Mouse (Mus musculus): ENCODE data around the gene Crybg2. TPM values are rescaled to one million over a fixed set of nuclear protein-coding genes. Genes with fewer than 3 reads are reported as not detected.
A peak's percentile ranks its signal among the peaks of the same experiment; 100 is the strongest.

The Crybg2 gene
- polyA plus RNA-seq, 1 experiment = 1.0 TPM

DNA sequence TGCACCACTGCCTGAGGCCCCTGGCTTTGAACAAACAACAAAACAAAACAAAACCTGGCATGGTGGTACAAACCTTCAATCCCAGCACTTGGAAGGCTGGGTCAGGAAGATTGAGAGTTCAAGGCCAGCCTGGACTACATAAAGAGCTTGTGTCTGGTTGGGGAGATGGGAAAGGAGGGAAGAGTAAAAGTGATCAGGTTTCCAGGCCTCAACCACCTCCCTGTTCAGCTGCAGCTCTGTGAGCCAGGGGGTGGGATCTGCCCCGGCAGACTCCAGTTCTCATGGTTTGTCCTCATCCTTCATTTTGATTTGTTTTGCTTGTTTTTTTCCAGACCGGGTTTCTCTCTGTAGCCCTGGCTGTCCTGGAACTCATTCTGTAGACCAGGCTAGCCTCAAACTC, 55.9 kb downstream of the Crybg2 start:
- no peaks in the 10 kb centered on the region for H3K36me3 ChIP-seq (ENCODE audit: control insufficient read depth, insufficient read depth, low read length)
- no peaks in the 10 kb centered on the region for H3K4me1 ChIP-seq (ENCODE audit: control insufficient read depth, insufficient read depth, low read length)
- H3K27me3 ChIP-seq (replicated peaks; ENCODE audit: control insufficient read depth, insufficient read depth, low read length) = no peaks in the 10 kb centered on the region
- no peak overlapping the region for H3K4me3 ChIP-seq (ENCODE audit: insufficient read depth, low read depth, low read length)
- TF ChIP-seq CTCF (conservative IDR thresholded peaks at IDR 0.05; ENCODE audit: insufficient read depth, insufficient read length, low read depth, low read length) (no peak), POLR2A (IDR thresholded peaks at IDR 0.05; ENCODE audit: low read depth, low read length) (no peak)
- no peak overlapping the region for H3K27ac ChIP-seq (ENCODE audit: insufficient read depth, low read depth, low read length)
- WGBS = 80% methylated on average over 2 of the region's 2 CpGs
- DNase-seq = no peak

DNA sequence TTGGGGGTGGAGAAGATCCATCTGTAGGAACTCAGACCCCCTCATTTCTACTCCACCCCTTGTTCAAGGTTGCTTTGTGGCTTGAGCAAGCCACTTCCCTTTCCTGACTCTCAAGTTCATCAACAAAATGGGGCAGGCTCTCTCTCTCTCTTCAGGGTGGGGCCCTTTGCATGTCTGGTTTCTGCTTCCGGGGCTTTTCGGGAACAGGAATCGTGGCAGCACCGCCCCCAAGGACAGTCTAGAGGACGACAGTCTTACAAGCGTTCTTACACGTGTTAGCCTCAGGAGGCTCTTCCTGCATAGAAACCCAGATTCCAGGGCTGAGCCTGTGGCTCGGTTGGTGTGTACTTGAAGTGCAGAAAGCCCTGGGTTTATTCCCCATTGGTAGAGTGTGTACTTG, 56.4 kb downstream of the Crybg2 start:
- DNase-seq = no peak
- 60% methylated on average over 8 of the region's 8 CpGs for WGBS
- H3K27ac ChIP-seq (ENCODE audit: insufficient read depth, low read depth, low read length) = no peak overlapping the region
- H3K27me3 ChIP-seq (replicated peaks; ENCODE audit: control insufficient read depth, insufficient read depth, low read length) = no peaks in the 10 kb centered on the region
- no peaks in the 10 kb centered on the region for H3K36me3 ChIP-seq (ENCODE audit: control insufficient read depth, insufficient read depth, low read length)
- H3K4me3 ChIP-seq (ENCODE audit: insufficient read depth, low read depth, low read length) = no peak overlapping the region
- TF ChIP-seq POLR2A (IDR thresholded peaks at IDR 0.05; ENCODE audit: low read depth, low read length) (no peak), CTCF (conservative IDR thresholded peaks at IDR 0.05; ENCODE audit: insufficient read depth, insufficient read length, low read depth, low read length) (no peak)
- H3K4me1 ChIP-seq (ENCODE audit: control insufficient read depth, insufficient read depth, low read length) = no peaks in the 10 kb centered on the region

GRCm38 (mm10) chr4:134118126-134118800, 57.6 kb downstream of the Crybg2 start:
- H3K36me3 ChIP-seq (ENCODE audit: control insufficient read depth, insufficient read depth, low read length) = no peaks in the 10 kb centered on the region
- H3K4me3 ChIP-seq (ENCODE audit: insufficient read depth, low read depth, low read length) = no peak overlapping the region
- TF ChIP-seq POLR2A (IDR thresholded peaks at IDR 0.05; ENCODE audit: low read depth, low read length) (no peak), CTCF (conservative IDR thresholded peaks at IDR 0.05; ENCODE audit: insufficient read depth, insufficient read length, low read depth, low read length) (no peak)
- H3K27ac ChIP-seq (ENCODE audit: insufficient read depth, low read depth, low read length) = no peak overlapping the region
- H3K27me3 ChIP-seq (replicated peaks; ENCODE audit: control insufficient read depth, insufficient read depth, low read length) = no peaks in the 10 kb centered on the region
- no peaks in the 10 kb centered on the region for H3K4me1 ChIP-seq (ENCODE audit: control insufficient read depth, insufficient read depth, low read length)
- DNase-seq = no peak
- WGBS = 63% methylated on average over 14 of the region's 14 CpGs

DNA sequence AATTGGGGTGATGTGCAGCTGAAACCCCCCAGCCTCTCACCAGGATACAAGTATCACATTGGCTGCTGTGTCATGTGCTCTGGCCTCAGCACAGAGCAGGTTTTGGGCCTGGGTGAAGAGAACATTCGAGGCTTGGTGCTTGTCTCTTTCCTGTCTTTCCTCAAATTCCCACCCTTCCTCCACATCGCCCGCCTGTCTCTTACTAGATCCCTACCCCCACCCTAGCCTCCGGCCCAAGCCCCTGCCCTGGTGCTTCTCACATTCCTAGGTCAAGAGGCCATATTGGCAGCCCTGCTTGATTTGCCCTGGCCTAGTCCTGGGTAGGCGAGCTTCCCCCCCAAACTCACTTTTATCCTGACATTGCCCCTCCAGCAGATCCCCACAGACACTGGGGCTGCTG, 58.4 kb downstream of the Crybg2 start:
- H3K27ac ChIP-seq (ENCODE audit: insufficient read depth, low read depth, low read length) = no peak overlapping the region
- TF ChIP-seq CTCF (conservative IDR thresholded peaks at IDR 0.05; ENCODE audit: insufficient read depth, insufficient read length, low read depth, low read length) = no peak
- no peak for TF ChIP-seq POLR2A (IDR thresholded peaks at IDR 0.05; ENCODE audit: low read depth, low read length)
- no peak for DNase-seq
- H3K27me3 ChIP-seq (replicated peaks; ENCODE audit: control insufficient read depth, insufficient read depth, low read length) = no peaks in the 10 kb centered on the region
- no peaks in the 10 kb centered on the region for H3K4me1 ChIP-seq (ENCODE audit: control insufficient read depth, insufficient read depth, low read length)
- no peak overlapping the region for H3K4me3 ChIP-seq (ENCODE audit: insufficient read depth, low read depth, low read length)
- 88% methylated on average over 5 of the region's 5 CpGs for WGBS
- H3K36me3 ChIP-seq (ENCODE audit: control insufficient read depth, insufficient read depth, low read length) = no peaks in the 10 kb centered on the region

DNA sequence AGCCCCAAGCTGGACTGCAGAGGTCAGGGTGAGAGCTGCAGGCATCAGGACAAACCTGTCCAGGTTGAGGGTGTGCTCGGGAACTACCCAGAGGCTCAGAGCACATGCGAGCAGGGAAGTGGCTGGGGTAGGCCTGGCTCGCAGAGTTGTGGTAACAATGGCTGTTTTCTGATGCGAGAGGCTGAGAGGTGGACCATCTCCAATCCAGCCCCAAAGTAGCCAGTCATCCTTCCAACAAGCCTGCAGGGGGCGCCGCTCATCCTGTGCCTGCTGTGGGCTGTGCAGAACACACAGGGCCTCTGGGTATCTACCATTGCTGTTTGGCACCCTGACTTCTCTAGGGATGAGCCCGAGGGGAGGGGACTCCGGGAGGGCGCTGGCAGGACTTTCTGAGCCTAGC, 59.0 kb downstream of the Crybg2 start:
- Histone ChIP-seq H3K27me3 (replicated peaks; ENCODE audit: control insufficient read depth, insufficient read depth, low read length) (no peaks in the 10 kb centered on the region), H3K4me1 (ENCODE audit: control insufficient read depth, insufficient read depth, low read length) (no peaks in the 10 kb centered on the region), H3K27ac (ENCODE audit: insufficient read depth, low read depth, low read length) (no peak overlapping the region), H3K4me3 (ENCODE audit: insufficient read depth, low read depth, low read length) (no peak overlapping the region), H3K36me3 (ENCODE audit: control insufficient read depth, insufficient read depth, low read length) (no peaks in the 10 kb centered on the region)
- no peak for DNase-seq
- TF ChIP-seq POLR2A (IDR thresholded peaks at IDR 0.05; ENCODE audit: low read depth, low read length) = no peak
- peak; percentile 41 for TF ChIP-seq CTCF (conservative IDR thresholded peaks at IDR 0.05; ENCODE audit: insufficient read depth, insufficient read length, low read depth, low read length)
- WGBS = 77% methylated on average over 9 of the region's 9 CpGs

DNA sequence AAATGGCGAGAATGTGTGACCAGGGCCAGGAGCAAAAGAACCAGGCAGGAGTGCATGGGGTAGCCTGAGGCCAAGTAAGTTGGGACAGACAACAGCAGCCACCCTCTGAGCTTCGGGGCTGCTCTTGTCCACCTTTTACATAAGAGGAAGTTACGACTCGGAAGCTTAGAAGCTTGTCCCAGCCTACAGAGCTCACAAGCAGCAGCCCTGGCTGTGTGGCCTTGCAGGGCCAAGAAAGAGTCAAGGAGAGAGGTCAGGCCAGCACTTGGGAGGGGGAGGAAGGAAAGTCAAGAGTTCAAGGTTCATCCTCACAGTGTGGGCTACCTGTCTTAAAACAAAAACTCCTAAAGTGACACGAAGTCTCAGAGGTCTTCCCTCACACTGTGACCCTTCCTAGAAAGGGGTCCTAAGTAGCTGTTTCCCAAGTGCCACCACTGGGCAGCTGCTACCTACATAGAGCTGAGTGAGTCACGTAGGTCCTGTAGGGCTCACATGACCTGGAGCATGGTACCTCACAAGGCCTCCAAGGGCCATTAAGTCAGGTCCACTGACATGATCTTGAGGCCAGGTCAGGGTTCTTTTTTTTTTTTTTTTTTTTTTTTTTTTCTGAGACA, 59.7 kb downstream of the Crybg2 start:
- Histone ChIP-seq H3K4me3 (ENCODE audit: insufficient read depth, low read depth, low read length) (no peak overlapping the region), H3K27ac (ENCODE audit: insufficient read depth, low read depth, low read length) (no peak overlapping the region), H3K27me3 (replicated peaks; ENCODE audit: control insufficient read depth, insufficient read depth, low read length) (no peaks in the 10 kb centered on the region), H3K36me3 (ENCODE audit: control insufficient read depth, insufficient read depth, low read length) (no peaks in the 10 kb centered on the region), H3K4me1 (ENCODE audit: control insufficient read depth, insufficient read depth, low read length) (no peaks in the 10 kb centered on the region)
- DNase-seq = no peak
- 70% methylated on average over 6 of the region's 6 CpGs for WGBS
- TF ChIP-seq CTCF (conservative IDR thresholded peaks at IDR 0.05; ENCODE audit: insufficient read depth, insufficient read length, low read depth, low read length) (no peak), POLR2A (IDR thresholded peaks at IDR 0.05; ENCODE audit: low read depth, low read length) (no peak)

DNA sequence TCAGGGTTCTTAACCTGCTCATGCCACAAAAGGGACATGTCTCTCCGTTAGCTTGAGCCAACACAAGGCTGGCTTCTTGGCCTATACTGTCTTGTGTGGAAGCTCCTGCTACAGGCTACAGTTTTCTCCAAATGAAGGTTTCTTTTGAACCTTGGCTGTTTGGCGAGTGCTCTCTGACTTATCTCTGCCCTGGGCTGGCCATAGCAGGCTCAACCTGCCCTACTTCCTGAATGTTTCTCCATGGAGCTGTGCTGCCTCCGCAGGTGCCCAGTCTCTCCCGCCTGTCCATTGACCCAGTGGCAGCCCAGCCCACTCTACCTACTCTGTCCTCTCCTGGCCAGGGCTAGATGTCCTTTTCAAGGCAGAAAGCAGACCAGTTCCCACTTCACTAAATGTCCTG, 60.3 kb downstream of the Crybg2 start:
- Histone ChIP-seq H3K4me3 (ENCODE audit: insufficient read depth, low read depth, low read length) (no peak overlapping the region), H3K36me3 (ENCODE audit: control insufficient read depth, insufficient read depth, low read length) (no peaks in the 10 kb centered on the region), H3K4me1 (ENCODE audit: control insufficient read depth, insufficient read depth, low read length) (no peaks in the 10 kb centered on the region), H3K27ac (ENCODE audit: insufficient read depth, low read depth, low read length) (no peak overlapping the region), H3K27me3 (replicated peaks; ENCODE audit: control insufficient read depth, insufficient read depth, low read length) (no peaks in the 10 kb centered on the region)
- no peak for DNase-seq
- 81% methylated on average over 4 of the region's 4 CpGs for WGBS
- TF ChIP-seq CTCF (conservative IDR thresholded peaks at IDR 0.05; ENCODE audit: insufficient read depth, insufficient read length, low read depth, low read length) = no peak
- no peak for TF ChIP-seq POLR2A (IDR thresholded peaks at IDR 0.05; ENCODE audit: low read depth, low read length)

Measured in kidney, adult 2 months (tissue).